Mouse (Mus musculus) myocyte (in vitro differentiated cells): Measurements from ENCODE around the gene Ifna7. TPM values are rescaled to one million over a fixed set of nuclear protein-coding genes. Genes with fewer than 3 reads are reported as not detected.

ENCODE experiments used
- H3K27me3 ChIP-seq: one replicate; pipeline ENCODE4 v1.6.1; 2011; ENCODE audit not compliant: control insufficient read depth, insufficient read depth, insufficient read length
- H3K36me3 ChIP-seq: one replicate; pipeline ENCODE4 v1.6.1; 2011; ENCODE audit not compliant: control insufficient read depth, insufficient read depth
- H3K4me2 ChIP-seq: one replicate; pipeline ENCODE4 v1.6.1; 2011; ENCODE audit warnings: low read depth, control low read depth
- H3K4me3 ChIP-seq: one replicate; pipeline ENCODE4 v1.5.1; 2011; ENCODE audit warnings: mild to moderate bottlenecking, control low read depth, moderate library complexity
- H3K79me2 ChIP-seq: one replicate; pipeline ENCODE4 v1.6.1; 2011; ENCODE audit not compliant: control insufficient read depth, insufficient read depth
- H3ac ChIP-seq: one replicate; pipeline ENCODE4 v1.6.1; 2011; ENCODE audit not compliant: control insufficient read depth, insufficient read length
- E2F4 ChIP-seq: IDR thresholded peaks from one replicate; pipeline ENCODE4 v1.6.1; 2011; ENCODE audit warnings: mild to moderate bottlenecking, control low read depth, moderate library complexity; ENCODE audit not compliant: insufficient read depth
- MYOD1 ChIP-seq, 3 experiments: IDR thresholded peaks; one replicate each; pipeline ENCODE4 v1.6.1; 2011; ENCODE audit warnings: control low read depth in 2 of 3, low read depth in 2 of 3, mild to moderate bottlenecking in 2 of 3, moderate library complexity in 1 of 3; ENCODE audit not compliant: insufficient read length in 2 of 3, control insufficient read depth in 1 of 3
- POLR2AphosphoS2 ChIP-seq: IDR thresholded peaks from one replicate; pipeline ENCODE4 v1.6.1; 2011; ENCODE audit warnings: low read depth, control low read depth; ENCODE audit not compliant: insufficient read length
- REST ChIP-seq: IDR thresholded peaks from one replicate; pipeline ENCODE4 v1.6.1; 2011; ENCODE audit warnings: mild to moderate bottlenecking, control low read depth, moderate library complexity; ENCODE audit not compliant: insufficient read depth, insufficient read length
- SRF ChIP-seq: IDR thresholded peaks from one replicate; pipeline ENCODE4 v1.6.1; 2011; ENCODE audit warnings: low read depth; ENCODE audit not compliant: control insufficient read depth, insufficient read length
- TCF3 ChIP-seq: IDR thresholded peaks from one replicate; pipeline ENCODE4 v1.6.1; 2011; ENCODE audit warnings: low read depth, control low read depth; ENCODE audit not compliant: insufficient read length
- polyA plus RNA-seq: library from polyadenylated mRNA; unstranded; fragments of >200 nt; fragmentation: generic; extraction: Trizol; gene quantifications from one replicate; pipeline ENCODE4 v1.2.1, GENCODE M21; 2012; ENCODE audit warnings: missing spikeins

Gene Ifna7
- polyA plus RNA-seq, 1 experiment, result not detected

- no peak for TF ChIP-seq TCF3
- TF ChIP-seq POLR2AphosphoS2, result no peak
- TF ChIP-seq SRF, result no peak
- no peak for TF ChIP-seq E2F4
- TF ChIP-seq MYOD1 (IDR thresholded peaks at IDR 0.05; ENCODE audit: control insufficient read depth in 1 of 3, insufficient read length in 2 of 3, low read depth in 2 of 3), result no peak
- no peak for TF ChIP-seq REST
- Histone ChIP-seq H3ac (no peak overlapping the region), H3K4me2 (no peak overlapping the region), H3K27me3 (peaks cover 22% of the 10 kb centered on the region), H3K36me3 (no peaks in the 10 kb centered on the region), H3K4me3 (no peak overlapping the region), H3K79me2 (no peaks in the 10 kb centered on the region)
Measured at GRCm38 (mm10) chr4:88865011-88865569, 49.1 kb downstream of the Ifna7 start.

Other genes starting within 250 kb of the Ifna7 start
- gene Ifna14, start 244.4 kb upstream of the Ifna7 start, polyA plus RNA-seq, result not detected
- gene Ifna9, start 223.8 kb upstream of the Ifna7 start, polyA plus RNA-seq, result not detected
- gene Ifna12, start 212.9 kb upstream of the Ifna7 start, polyA plus RNA-seq, result not detected
- gene C87499, start 181.8 kb upstream of the Ifna7 start, polyA plus RNA-seq, result not detected
- gene Ifna13, start 171.8 kb upstream of the Ifna7 start, polyA plus RNA-seq, result not detected
- not detected for gene Ifna16, start 139.3 kb upstream of the Ifna7 start, polyA plus RNA-seq
- not detected for gene Ifna2, start 132.3 kb upstream of the Ifna7 start, polyA plus RNA-seq
- not detected for gene Ifnab, start 124.9 kb upstream of the Ifna7 start, polyA plus RNA-seq
- 2.0 TPM for gene Gm26566, start 94.4 kb upstream of the Ifna7 start, polyA plus RNA-seq
- 12.0 TPM for gene Klhl9, start 93.8 kb upstream of the Ifna7 start, polyA plus RNA-seq
- not detected for gene Gm13271, start 61.4 kb upstream of the Ifna7 start, polyA plus RNA-seq
- not detected for gene Gm13283, start 56.1 kb upstream of the Ifna7 start, polyA plus RNA-seq
- 1.0 TPM for gene Gm13290, start 42.4 kb upstream of the Ifna7 start, polyA plus RNA-seq
- gene Gm13289, start 39.3 kb upstream of the Ifna7 start, polyA plus RNA-seq, result not detected
- 0.19 TPM for gene Gm13272, start 36.4 kb upstream of the Ifna7 start, polyA plus RNA-seq
- not detected for gene Ifnz, start 34.1 kb upstream of the Ifna7 start, polyA plus RNA-seq
- 0.73 TPM for gene Gm13276, start 30.5 kb upstream of the Ifna7 start, polyA plus RNA-seq
- not detected for gene Gm13277, start 27.6 kb upstream of the Ifna7 start, polyA plus RNA-seq
- gene Gm13278, start 24.7 kb upstream of the Ifna7 start, polyA plus RNA-seq, result not detected
- 0.35 TPM for gene Gm13275, start 21.7 kb upstream of the Ifna7 start, polyA plus RNA-seq
- not detected for gene Gm13279, start 18.8 kb upstream of the Ifna7 start, polyA plus RNA-seq
- gene Gm13285, start 16.6 kb upstream of the Ifna7 start, polyA plus RNA-seq, result not detected
- gene Gm13287, start 13.0 kb upstream of the Ifna7 start, polyA plus RNA-seq, result 0.35 TPM
- 0.14 TPM for gene Gm13288, start 10.7 kb upstream of the Ifna7 start, polyA plus RNA-seq
- gene Ifna11, start 3.7 kb downstream of the Ifna7 start, polyA plus RNA-seq, result not detected
- not detected for gene Ifna6, start 11.2 kb downstream of the Ifna7 start, polyA plus RNA-seq
- gene Ifna5, start 19.3 kb downstream of the Ifna7 start, polyA plus RNA-seq, result not detected
- not detected for gene Ifna4, start 25.6 kb downstream of the Ifna7 start, polyA plus RNA-seq
- gene Ifna1, start 33.9 kb downstream of the Ifna7 start, polyA plus RNA-seq, result not detected
- not detected for gene Ifne, start 64.0 kb downstream of the Ifna7 start, polyA plus RNA-seq